Mouse (Mus musculus): ENCODE data around the gene Cnot1. TPM values are rescaled to one million over a fixed set of nuclear protein-coding genes. Genes with fewer than 3 reads are reported as not detected.

Gene Cnot1
- total and polyA plus RNA-seq, 3 experiments: 119 to 3,440 (median 259) TPM

DNA sequence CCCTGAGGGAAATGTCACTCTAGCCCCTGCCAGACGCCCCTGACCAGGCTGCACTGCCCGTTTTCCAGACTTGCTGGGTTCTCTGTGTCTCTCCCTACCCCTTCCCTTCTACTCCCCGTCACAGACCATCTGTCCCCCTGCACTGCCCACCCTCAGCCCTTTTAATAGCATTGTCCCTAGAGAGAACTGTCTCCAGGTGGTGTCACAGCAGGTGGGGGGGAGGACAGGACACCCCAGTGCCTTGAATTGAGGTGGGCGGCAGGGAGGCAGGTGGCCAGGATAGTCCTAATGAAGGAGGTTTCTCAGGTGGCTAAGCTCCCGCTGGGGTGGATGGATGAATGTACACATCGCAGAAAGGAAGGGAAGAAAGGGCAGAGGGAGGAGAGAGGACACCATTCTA lies 112.6 kb downstream of the Cnot1 start:
- Histone ChIP-seq H3K36me3 (ENCODE audit: control insufficient read depth in 1 of 2, insufficient read depth in 2 of 2, low read length in 2 of 2) (no peaks in the 10 kb centered on the region), H3K9me3 (replicated peaks; ENCODE audit: insufficient read depth, low read length) (no peaks in the 10 kb centered on the region), H3K4me1 (ENCODE audit: control insufficient read depth in 1 of 2, insufficient read depth in 2 of 2, low read length in 2 of 2) (no peaks in the 10 kb centered on the region), H3K79me2 (ENCODE audit: control insufficient read depth, insufficient read depth, low read length, poor library complexity) (no peaks in the 10 kb centered on the region), H3K27me3 (ENCODE audit: control insufficient read depth in 1 of 2, insufficient read depth in 2 of 2, low read length in 2 of 2) (peaks cover 5 to 6% of the 10 kb centered on the region in 2 experiments), H3K4me3 (ENCODE audit: control insufficient read depth in 1 of 2, insufficient read depth in 1 of 2, low read depth in 2 of 2, low read length in 2 of 2) (no peak overlapping the region), H3K27ac (ENCODE audit: control insufficient read depth, low read depth, low read length) (no peak overlapping the region), H3K9ac (ENCODE audit: control insufficient read depth, low read depth, low read length, poor library complexity, severe bottlenecking) (no peak overlapping the region)
- TF ChIP-seq MAZ (IDR thresholded peaks at IDR 0.05; ENCODE audit: low read depth, low read length) (no peak), USF1 (IDR thresholded peaks at IDR 0.05; ENCODE audit: low read depth, low read length) (no peak), HCFC1 (IDR thresholded peaks at IDR 0.05; ENCODE audit: low read depth, low read length) (no peak), ZMIZ1 (IDR thresholded peaks at IDR 0.05; ENCODE audit: low read depth, low read length) (no peak), ELF1 (IDR thresholded peaks at IDR 0.05; ENCODE audit: low read depth, low read length) (no peak), TCF12 (IDR thresholded peaks at IDR 0.05; ENCODE audit: low read depth, low read length) (no peak), POLR2A (IDR thresholded peaks at IDR 0.05; ENCODE audit: control insufficient read depth in 1 of 2, insufficient read depth in 1 of 2, low read depth in 1 of 2, low read length in 2 of 2, poor library complexity in 1 of 2) (no peak)
- no peak for DNase-seq (ENCODE audit: low read depth, low spot score)

- H3K27ac ChIP-seq (ENCODE audit: control insufficient read depth, low read depth, low read length): no peak overlapping the region
- no peaks in the 10 kb centered on the region for H3K9me3 ChIP-seq (replicated peaks; ENCODE audit: insufficient read depth, low read length)
- H3K79me2 ChIP-seq (ENCODE audit: control insufficient read depth, insufficient read depth, low read length, poor library complexity): no peaks in the 10 kb centered on the region
- H3K36me3 ChIP-seq (ENCODE audit: control insufficient read depth in 1 of 2, insufficient read depth in 2 of 2, low read length in 2 of 2): no peaks in the 10 kb centered on the region
- H3K9ac ChIP-seq (ENCODE audit: control insufficient read depth, low read depth, low read length, poor library complexity, severe bottlenecking): no peak overlapping the region
- no peak for DNase-seq (ENCODE audit: low read depth, low spot score)
- TF ChIP-seq HCFC1 (IDR thresholded peaks at IDR 0.05; ENCODE audit: low read depth, low read length): no peak
- no peak for TF ChIP-seq RCOR1 (IDR thresholded peaks at IDR 0.05; ENCODE audit: low read depth, low read length)
- no peak for TF ChIP-seq RAD21 (IDR thresholded peaks at IDR 0.05; ENCODE audit: low read depth, low read length)
- no peak for TF ChIP-seq NELFE (IDR thresholded peaks at IDR 0.05; ENCODE audit: low read depth, low read length)
- no peak for TF ChIP-seq USF2 (IDR thresholded peaks at IDR 0.05; ENCODE audit: borderline replicate concordance in 1 of 2, insufficient read depth in 1 of 2, low read depth in 1 of 2, low read length in 2 of 2)
- TF ChIP-seq MAX (IDR thresholded peaks at IDR 0.05; ENCODE audit: low read length): no peak
- TF ChIP-seq POLR2A (IDR thresholded peaks at IDR 0.05; ENCODE audit: control insufficient read depth in 1 of 2, insufficient read depth in 1 of 2, low read depth in 1 of 2, low read length in 2 of 2, poor library complexity in 1 of 2): no peak
- no peak for TF ChIP-seq POLR2AphosphoS5 (IDR thresholded peaks at IDR 0.05; ENCODE audit: borderline replicate concordance, low read depth, low read length)
- TF ChIP-seq UBTF (IDR thresholded peaks at IDR 0.05; ENCODE audit: borderline replicate concordance, insufficient read depth, low read depth, low read length): no peak
- TF ChIP-seq SMC3 (IDR thresholded peaks at IDR 0.05; ENCODE audit: low read depth, low read length): no peak
- no peak for TF ChIP-seq GATA1 (IDR thresholded peaks at IDR 0.05; ENCODE audit: low read depth, low read length)
- TF ChIP-seq MXI1 (IDR thresholded peaks at IDR 0.05; ENCODE audit: low read depth, low read length): no peak
- no peak for TF ChIP-seq USF1 (IDR thresholded peaks at IDR 0.05; ENCODE audit: low read depth, low read length)
- TF ChIP-seq ZMIZ1 (IDR thresholded peaks at IDR 0.05; ENCODE audit: low read depth, low read length): no peak
- TF ChIP-seq CTCF (IDR thresholded peaks at IDR 0.05 in 2 of 3, conservative IDR thresholded peaks at IDR 0.05 in 1 of 3; ENCODE audit: control insufficient read depth in 1 of 3, insufficient read depth in 1 of 3, low read depth in 2 of 3, low read length in 3 of 3, poor library complexity in 1 of 3, severe bottlenecking in 1 of 3): no peak
- TF ChIP-seq SIN3A (IDR thresholded peaks at IDR 0.05; ENCODE audit: low read length): no peak
- no peak for TF ChIP-seq KAT2A (conservative IDR thresholded peaks at IDR 0.05; ENCODE audit: low read depth, low read length)
- no peaks in the 10 kb centered on the region for H3K4me1 ChIP-seq (ENCODE audit: control insufficient read depth in 1 of 2, insufficient read depth in 2 of 2, low read length in 2 of 2)
- H3K27me3 ChIP-seq (ENCODE audit: control insufficient read depth in 1 of 2, insufficient read depth in 2 of 2, low read length in 2 of 2): peaks cover 11 to 18% of the 10 kb centered on the region in 2 experiments
- no peak overlapping the region for H3K4me3 ChIP-seq (ENCODE audit: control insufficient read depth in 1 of 2, insufficient read depth in 1 of 2, low read depth in 2 of 2, low read length in 2 of 2)
These were observed 116.2 kb downstream of the Cnot1 start for GRCm38 (mm10) chr8:95690929-95691541.
